In genomic region chr17:46840304-46841010, GRCm38 (mm10) we compare ENCODE assay signal across 26 mouse cellular contexts.
"Had no signal": no experiment of that assay in that cellular context is flagged by ENCODE, and none has a peak within 500 bp of the region (broad histone marks: within the 10 kb centered on the region; RNA-seq: fewer than 3 reads in every experiment).

No protein-coding gene starts in this region.

- H3K9me3 ChIP-seq: heart, embryonic 13.5 days; heart, embryonic 15.5 days; hindbrain, embryonic 13.5 days; hindbrain, embryonic 15.5 days; kidney, embryonic 15.5 days; limb, embryonic 10.5 days; limb, embryonic 12.5 days; liver, embryonic 12.5 days had no signal

- H3K27me3 ChIP-seq: heart, embryonic 13.5 days; heart, embryonic 15.5 days; hindbrain, embryonic 13.5 days; hindbrain, embryonic 15.5 days; kidney, embryonic 15.5 days; limb, embryonic 12.5 days; liver, embryonic 12.5 days had no signal

- DNase-seq: gastrocnemius, postnatal 14 days; gastrocnemius, postnatal 36 days; heart, adult 11 months; heart, adult 2 months; heart, postnatal 14 days; heart, postnatal 36 days; kidney, adult 11 months; kidney, adult 2 months; kidney, adult 9 months; kidney, postnatal 14 days; kidney, postnatal 36 days; liver had no signal

- H3K9ac ChIP-seq: heart, embryonic 13.5 days; heart, embryonic 15.5 days; hindbrain, embryonic 13.5 days; hindbrain, embryonic 15.5 days; kidney, embryonic 15.5 days; limb, embryonic 12.5 days; liver, embryonic 12.5 days; liver, embryonic 14.5 days had no signal

- ATAC-seq: hindbrain, postnatal 0 days; intestine, embryonic 16.5 days; liver, embryonic 12.5 days had no signal

- H3K4me3 ChIP-seq: heart, adult 2 months; heart, embryonic 13.5 days; heart, embryonic 15.5 days; hindbrain, embryonic 13.5 days; hindbrain, embryonic 15.5 days; kidney, embryonic 15.5 days; left cerebral cortex, adult 2 months; limb, embryonic 10.5 days; limb, embryonic 12.5 days; liver, embryonic 12.5 days had no signal

- H3K36me3 ChIP-seq: heart, embryonic 15.5 days; hindbrain, embryonic 15.5 days; kidney, embryonic 15.5 days; limb, embryonic 10.5 days had no signal

- H3K4me2 ChIP-seq: heart, embryonic 11.5 days; heart, embryonic 13.5 days; heart, embryonic 15.5 days; hindbrain, embryonic 13.5 days; hindbrain, embryonic 15.5 days; kidney, embryonic 15.5 days; limb, embryonic 12.5 days; liver, embryonic 12.5 days had no signal

- H3K27ac ChIP-seq: heart, adult 2 months; heart, embryonic 13.5 days; heart, embryonic 15.5 days; hindbrain, embryonic 13.5 days; hindbrain, embryonic 15.5 days; hindbrain, postnatal 0 days; kidney, embryonic 15.5 days; kidney, postnatal 0 days; left cerebral cortex, adult 2 months; limb, embryonic 10.5 days; limb, embryonic 12.5 days; liver, embryonic 12.5 days; liver, embryonic 14.5 days had no signal
